Mouse (Mus musculus) megakaryocyte-erythroid progenitor cell, adult 5-6 weeks (primary cell): Measurements from ENCODE around the gene Nme8. TPM values are rescaled to one million over a fixed set of nuclear protein-coding genes. Genes with fewer than 3 reads are reported as not detected.

Experiments used
- ATAC-seq: replicated peaks from 2 replicates; pipeline ENCODE4 v1.8.0; 2016; ENCODE audit warnings: mild to moderate bottlenecking, inconsistent platforms; ENCODE audit not compliant: severe bottlenecking, poor library complexity, low FRiP score, low TSS enrichment
- total RNA-seq, 2 experiments: library from RNA; stranded (forward) in 1 of 2; stranded (reverse) in 1 of 2; fragments of 200-1000, 215-1000 nt in 1 of 2; fragments of >200 nt in 1 of 2; fragmentation: Nextera tagmentation in 1 of 2; gene quantifications; 2 replicates each; pipeline ENCODE4 v1.2.3; 2014 to 2017

Nme8 gene
- total RNA-seq, 2 experiments from 2014 or later, result not detected

GRCm38 (mm10) chr13:19604916-19605315 lies 92.7 kb downstream of the Nme8 start:
- peak; percentile 83 for ATAC-seq

- ATAC-seq, result no peak
Observed at GRCm38 (mm10) chr13:19603719-19604118, 93.9 kb downstream of the Nme8 start.

- ATAC-seq, result no peak
Observed at GRCm38 (mm10) chr13:19602531-19602930, 95.1 kb downstream of the Nme8 start.

- ATAC-seq, result peak; percentile 50
Observed at GRCm38 (mm10) chr13:19599242-19599641, 98.4 kb downstream of the Nme8 start.

GRCm38 (mm10) chr13:19595141-19595540 lies 102.5 kb downstream of the Nme8 start:
- ATAC-seq, result no peak

Other genes starting within 250 kb of the Nme8 start
- gene Epdr1, start 77.9 kb downstream of the Nme8 start, total RNA-seq (2014; fragmentation: Nextera tagmentation), result 68.9 and 85.9 TPM in 2 replicates
- gene Epdr1, start 77.9 kb downstream of the Nme8 start, total RNA-seq (2017), result 47.4 and 53.6 TPM in 2 replicates
- 7.3 and 8.3 TPM in 2 replicates for gene Sfrp4, start 74.7 kb downstream of the Nme8 start, total RNA-seq (2014; fragmentation: Nextera tagmentation)
- gene Sfrp4, start 74.7 kb downstream of the Nme8 start, total RNA-seq (2017), result 2.3 and 2.4 TPM in 2 replicates
- 1.4 TPM in 1 of 2 replicates, not detected in the other for gene Gpr141, start 126.5 kb upstream of the Nme8 start, total RNA-seq (2014; fragmentation: Nextera tagmentation)
- 0.27 and 1.0 TPM in 2 replicates for gene Gpr141, start 126.5 kb upstream of the Nme8 start, total RNA-seq (2017)